Mouse (Mus musculus): ENCODE measurements around the gene Chchd10.

DNA sequence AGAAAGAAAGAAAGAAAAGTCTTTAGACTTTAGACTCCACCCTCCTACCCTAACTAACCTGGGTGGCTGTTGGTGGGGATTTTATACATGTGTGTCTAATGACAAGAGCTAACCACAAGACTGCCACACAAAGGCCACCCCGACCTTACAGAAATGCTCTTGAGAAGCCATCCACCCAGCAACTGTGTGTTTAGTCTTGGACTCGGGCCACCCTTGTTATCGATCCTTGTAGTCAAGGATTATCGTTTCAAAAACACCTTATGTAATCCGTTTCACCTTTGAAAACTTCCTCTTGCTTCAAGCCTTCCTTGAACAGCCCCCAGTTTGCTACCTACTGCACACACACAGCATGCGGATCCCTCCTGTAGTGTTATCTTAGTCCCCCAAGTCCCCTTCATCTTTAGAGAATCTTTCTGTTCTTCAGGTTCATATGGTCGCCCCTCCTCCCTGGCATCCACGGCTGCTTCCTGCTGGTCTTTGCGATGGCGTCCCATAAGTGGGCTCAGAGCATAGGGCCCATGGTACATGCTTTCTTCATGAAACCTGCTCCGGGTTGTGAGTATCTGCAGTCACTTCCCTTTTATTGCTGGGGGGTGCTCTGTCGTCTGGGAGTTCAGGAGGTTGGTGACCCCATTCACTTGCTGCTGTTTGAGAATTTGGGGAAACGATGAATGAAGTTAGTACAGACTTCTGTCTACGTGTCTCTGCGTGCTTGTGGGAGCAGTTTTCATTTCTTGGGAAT lies 10.0 kb downstream of the Chchd10 start, which contains the start of gene Vpreb3:
- TF ChIP-seq POLR2A (IDR thresholded peaks at IDR 0.05; ENCODE audit: insufficient read length, low read depth), result no peak
- TF ChIP-seq POLR2AphosphoS2 (IDR thresholded peaks at IDR 0.05; ENCODE audit: insufficient read length, low read depth), result no peak
- no peak for TF ChIP-seq E2F4 (IDR thresholded peaks at IDR 0.05; ENCODE audit: insufficient read depth)
- no peak for TF ChIP-seq REST (IDR thresholded peaks at IDR 0.05; ENCODE audit: insufficient read depth, insufficient read length)
- no peak for TF ChIP-seq CEBPB (IDR thresholded peaks at IDR 0.05; ENCODE audit: insufficient read depth, poor library complexity, severe bottlenecking)
- TF ChIP-seq MAX (IDR thresholded peaks at IDR 0.05; ENCODE audit: low read depth), result no peak

Measured in myocyte (in vitro differentiated cells).